Mouse (Mus musculus) limb, embryonic 10.5 days (tissue): ENCODE results near the gene Slc8b1. TPM values are rescaled to one million over a fixed set of nuclear protein-coding genes. Genes with fewer than 3 reads are reported as not detected.

Experiments
- DNase-seq: peaks from one replicate; pipeline ENCODE4 v3.0.0-alpha.2; 2017; ENCODE audit warnings: low spot score
- H3K27ac ChIP-seq: fragments of 300-500 bp; sonication (generic); 2 replicates; pipeline ENCODE4 v1.5.1; 2016; ENCODE audit warnings: mild to moderate bottlenecking
- H3K27me3 ChIP-seq: fragments of 300-500 bp; sonication (generic); 2 replicates; pipeline ENCODE4 v1.6.1; 2016; ENCODE audit warnings: low read depth, mild to moderate bottlenecking; ENCODE audit not compliant: poor library complexity, severe bottlenecking
- H3K36me3 ChIP-seq: fragments of 300-500 bp; sonication (generic); 2 replicates; pipeline ENCODE4 v1.6.1; 2016; ENCODE audit warnings: mild to moderate bottlenecking, moderate library complexity
- H3K4me1 ChIP-seq: fragments of 300-500 bp; sonication (generic); 2 replicates; pipeline ENCODE4 v1.6.1; 2016
- H3K4me3 ChIP-seq: fragments of 300-500 bp; sonication (generic); 2 replicates; pipeline ENCODE4 v1.5.1; 2016; ENCODE audit warnings: mild to moderate bottlenecking, moderate library complexity
- H3K9me3 ChIP-seq: fragments of 300-500 bp; sonication (generic); replicated peaks from 2 replicates; pipeline ENCODE4 v1.6.1; 2016; ENCODE audit warnings: mild to moderate bottlenecking
- WGBS: fragments of 180-500 bp; shearing (Covaris S2); methylation state at CpG from one replicate; pipeline ENCODE4 v1.1.7; 2016; 5-methylcytosine and 5-hydroxymethylcytosine counted together
- polyA plus RNA-seq: library from polyadenylated mRNA; unstranded; fragments of >200 nt; fragmentation: Nextera tagmentation; extraction: Ambion mirVana; gene quantifications from 2 replicates; pipeline ENCODE4 v1.2.1, GENCODE M21; 2016

The Slc8b1 gene
- polyA plus RNA-seq, 1 experiment from 2014 or later: 4.4 TPM

DNA sequence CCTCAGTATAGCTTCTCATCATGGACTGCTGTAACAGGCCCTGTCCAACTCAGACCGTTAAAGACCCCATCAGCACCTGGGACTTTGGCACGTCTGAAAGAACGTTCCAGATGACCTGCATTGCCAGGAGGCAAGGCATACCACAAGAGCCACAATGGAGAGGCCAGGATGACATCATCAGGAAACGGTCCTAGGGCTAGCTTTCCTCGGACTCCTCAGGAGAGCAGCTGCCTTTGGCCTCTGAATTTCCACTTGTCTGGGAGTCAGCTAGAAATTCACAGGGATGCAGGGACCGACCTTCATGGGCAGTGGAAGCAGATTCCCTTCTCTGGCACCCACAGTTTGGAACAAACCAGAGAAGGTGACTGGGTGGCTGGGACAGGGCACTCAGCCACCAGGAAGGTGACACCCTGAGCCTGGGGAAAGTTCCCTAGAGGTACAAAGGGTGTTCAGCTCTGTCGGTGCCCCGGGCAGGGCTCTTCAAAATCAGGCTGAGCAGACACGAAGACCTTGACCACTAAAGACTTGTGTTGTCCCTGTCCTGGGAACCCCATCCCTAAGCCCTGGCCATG lies 55.8 kb downstream of the Slc8b1 start:
- WGBS: 58% methylated on average over 9 of the region's 9 CpGs
- Histone ChIP-seq H3K27ac (peak overlapping the region; percentile 87), H3K36me3 (no peaks in the 10 kb centered on the region), H3K4me3 (peak overlapping the region; percentile 34), H3K4me1 (peaks cover 91% of the 10 kb centered on the region), H3K27me3 (no peaks in the 10 kb centered on the region), H3K9me3 (no peaks in the 10 kb centered on the region)
- no peak for DNase-seq

DNA sequence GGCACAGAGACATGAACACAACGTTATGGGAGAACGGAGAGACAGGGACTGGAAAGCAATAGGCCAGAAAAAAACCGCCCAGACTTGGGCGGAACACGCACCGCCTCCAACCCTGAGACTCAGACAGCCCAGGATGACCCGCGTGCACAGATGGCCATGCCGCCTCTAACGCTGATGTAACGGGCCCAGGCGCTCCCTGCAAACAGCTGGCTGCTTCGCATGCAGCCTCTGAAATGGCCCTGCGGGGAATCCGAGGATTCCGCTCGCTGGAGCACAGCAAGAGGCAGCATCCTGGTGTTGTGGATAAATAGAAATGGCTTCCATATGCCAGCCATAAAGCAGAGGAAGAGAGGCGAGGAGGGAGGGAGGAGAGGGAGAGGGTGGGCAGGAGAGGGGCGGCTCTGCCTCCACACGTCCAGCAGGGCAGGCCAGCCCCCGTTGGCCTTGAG lies 56.3 kb downstream of the Slc8b1 start:
- peak overlapping the region; percentile 87 for H3K27ac ChIP-seq
- H3K36me3 ChIP-seq: no peaks in the 10 kb centered on the region
- no peaks in the 10 kb centered on the region for H3K9me3 ChIP-seq
- H3K4me1 ChIP-seq: peaks cover 94% of the 10 kb centered on the region
- no peaks in the 10 kb centered on the region for H3K27me3 ChIP-seq
- WGBS: 7% methylated on average over 21 of the region's 21 CpGs
- DNase-seq: peak; percentile 73
- peak overlapping the region; percentile 34 for H3K4me3 ChIP-seq

DNA sequence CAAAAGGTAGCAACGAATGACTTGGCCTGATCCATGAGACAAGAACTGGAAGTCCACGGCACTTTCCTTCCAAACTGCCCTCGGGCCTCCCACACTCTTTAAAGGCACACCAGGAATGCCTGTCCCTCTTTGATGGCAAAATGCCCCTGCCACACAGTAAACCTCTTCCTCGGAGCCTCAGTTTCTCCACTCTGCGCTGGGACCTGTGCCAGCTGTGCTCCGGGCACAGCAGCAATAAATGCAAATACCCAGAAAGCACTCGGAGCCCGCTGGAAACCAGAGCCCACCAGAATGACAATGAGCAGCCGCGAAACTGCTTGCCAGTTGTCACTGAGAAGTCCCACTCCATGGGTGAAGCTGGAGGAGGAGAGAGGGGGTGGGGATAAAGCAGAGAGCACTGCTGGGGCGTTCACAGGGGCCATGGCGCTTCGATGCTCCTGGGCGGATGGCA lies 56.8 kb downstream of the Slc8b1 start:
- peak overlapping the region; percentile 87 for H3K27ac ChIP-seq
- no peaks in the 10 kb centered on the region for H3K36me3 ChIP-seq
- H3K4me3 ChIP-seq: peak overlapping the region; percentile 34
- no peaks in the 10 kb centered on the region for H3K9me3 ChIP-seq
- 44% methylated on average over 14 of the region's 14 CpGs for WGBS
- H3K27me3 ChIP-seq: no peaks in the 10 kb centered on the region
- DNase-seq: no peak
- H3K4me1 ChIP-seq: peaks cover 94% of the 10 kb centered on the region

DNA sequence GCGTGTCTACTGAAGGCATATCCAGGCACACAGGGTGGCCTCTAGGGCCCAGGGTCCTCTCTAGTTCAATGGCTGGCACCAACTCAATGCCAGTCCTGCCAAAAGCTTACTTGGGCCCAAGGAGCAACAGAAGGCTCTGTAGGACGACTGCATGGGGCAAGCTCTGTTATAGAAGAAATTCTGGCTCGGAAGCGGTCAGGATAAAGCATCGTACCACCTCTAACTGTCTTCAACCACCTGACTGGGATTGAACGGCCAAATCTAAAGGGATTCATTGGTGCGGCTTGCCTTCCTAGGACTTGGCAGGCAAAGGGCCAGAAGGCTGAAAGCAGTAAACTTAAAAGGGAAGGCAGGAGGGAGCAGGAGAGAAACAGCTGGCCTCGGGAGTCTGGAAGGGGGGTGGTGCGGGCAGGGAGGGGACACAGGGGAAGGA lies 57.4 kb downstream of the Slc8b1 start:
- H3K4me3 ChIP-seq: 0 out of 2 replicates have a peak overlapping the region, but pooled peaks have one; percentile 34
- 51% methylated on average over 9 of the region's 9 CpGs for WGBS
- no peaks in the 10 kb centered on the region for H3K36me3 ChIP-seq
- DNase-seq: peak; percentile 40
- peak overlapping the region; percentile 87 for H3K27ac ChIP-seq
- H3K9me3 ChIP-seq: no peaks in the 10 kb centered on the region
- peaks cover 88% of the 10 kb centered on the region for H3K4me1 ChIP-seq
- no peaks in the 10 kb centered on the region for H3K27me3 ChIP-seq

DNA sequence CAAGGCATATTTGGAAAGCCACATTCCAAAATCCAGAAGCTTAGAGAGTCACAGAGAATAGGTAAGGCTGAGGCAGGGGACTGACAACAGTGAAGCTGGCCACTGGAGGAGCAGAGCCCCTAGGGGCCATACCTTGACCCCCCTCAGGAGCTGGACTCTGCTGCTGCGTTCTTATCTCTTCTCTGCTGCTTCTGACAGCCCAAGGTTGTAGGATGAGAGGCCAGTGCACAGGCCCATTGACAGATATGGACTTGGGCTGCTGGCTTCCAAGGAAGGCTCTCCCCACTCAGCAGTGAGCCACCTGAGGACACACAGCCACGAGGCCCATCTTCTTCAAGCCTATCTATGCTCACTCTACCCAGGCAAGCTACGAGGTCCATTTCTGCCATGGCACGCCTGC lies 58.0 kb downstream of the Slc8b1 start:
- Histone ChIP-seq H3K4me3 (no peak overlapping the region), H3K4me1 (peaks cover 82% of the 10 kb centered on the region), H3K27ac (peak overlapping the region; percentile 87), H3K27me3 (no peaks in the 10 kb centered on the region), H3K36me3 (no peaks in the 10 kb centered on the region), H3K9me3 (no peaks in the 10 kb centered on the region)
- 83% methylated on average over 4 of the region's 4 CpGs for WGBS
- no peak for DNase-seq

DNA sequence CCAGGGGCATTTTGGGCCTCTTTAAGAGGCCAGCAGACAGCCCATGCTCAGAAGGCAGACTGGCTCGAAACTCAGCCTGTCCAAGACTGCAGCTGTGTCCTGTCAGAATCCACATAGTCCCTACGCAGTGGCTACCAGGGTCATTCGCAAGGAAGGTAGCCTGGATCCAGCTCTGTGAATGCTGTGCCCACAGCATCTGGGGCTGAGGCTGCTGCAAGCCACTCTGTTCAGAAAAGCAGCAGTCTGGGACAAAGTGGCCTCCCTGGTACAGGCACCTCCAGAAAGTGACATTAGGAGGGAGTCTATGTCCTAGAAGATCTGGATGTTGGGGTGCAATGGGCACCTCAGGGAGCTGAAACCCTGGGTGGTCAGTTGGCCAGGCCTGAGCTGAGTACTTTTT lies 58.8 kb downstream of the Slc8b1 start:
- peak overlapping the region; percentile 87 for H3K27ac ChIP-seq
- WGBS: 89% methylated on average over 3 of the region's 3 CpGs
- H3K27me3 ChIP-seq: no peaks in the 10 kb centered on the region
- H3K9me3 ChIP-seq: no peaks in the 10 kb centered on the region
- H3K4me3 ChIP-seq: no peak overlapping the region
- no peak for DNase-seq
- H3K36me3 ChIP-seq: no peaks in the 10 kb centered on the region
- H3K4me1 ChIP-seq: peaks cover 81% of the 10 kb centered on the region

DNA sequence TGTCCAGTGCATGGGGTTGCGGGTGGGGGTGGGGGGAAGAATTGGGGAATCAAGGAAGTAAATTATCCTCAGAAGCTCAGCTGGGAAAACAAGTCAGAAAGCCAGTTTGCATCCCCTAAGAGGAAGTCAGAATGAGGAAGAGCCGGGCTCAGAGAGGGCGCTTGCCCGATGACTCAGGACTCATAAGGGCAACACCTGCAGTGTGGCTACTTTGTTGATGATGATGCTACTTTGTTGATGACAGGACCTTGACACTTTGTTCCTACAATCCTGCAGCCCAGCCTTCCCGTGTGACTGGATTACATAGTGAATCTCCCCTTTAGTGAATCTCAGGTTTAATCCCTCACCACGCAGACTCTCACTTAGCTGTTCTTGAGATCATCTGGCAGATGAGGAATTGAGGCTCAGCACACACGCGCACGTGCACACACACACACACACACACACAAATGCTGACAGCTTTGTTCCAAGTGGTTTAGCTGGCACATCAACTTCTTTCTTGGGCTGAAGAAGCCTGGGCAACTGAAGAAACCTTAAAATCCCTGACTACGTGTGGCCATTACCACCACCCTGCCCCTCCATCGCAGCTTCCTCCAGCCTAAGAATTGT lies 59.4 kb downstream of the Slc8b1 start:
- H3K27me3 ChIP-seq: no peaks in the 10 kb centered on the region
- H3K36me3 ChIP-seq: no peaks in the 10 kb centered on the region
- DNase-seq: no peak
- 93% methylated on average over 11 of the region's 11 CpGs for WGBS
- peak overlapping the region; percentile 87 for H3K27ac ChIP-seq
- H3K9me3 ChIP-seq: no peaks in the 10 kb centered on the region
- peaks cover 81% of the 10 kb centered on the region for H3K4me1 ChIP-seq
- H3K4me3 ChIP-seq: no peak overlapping the region

DNA sequence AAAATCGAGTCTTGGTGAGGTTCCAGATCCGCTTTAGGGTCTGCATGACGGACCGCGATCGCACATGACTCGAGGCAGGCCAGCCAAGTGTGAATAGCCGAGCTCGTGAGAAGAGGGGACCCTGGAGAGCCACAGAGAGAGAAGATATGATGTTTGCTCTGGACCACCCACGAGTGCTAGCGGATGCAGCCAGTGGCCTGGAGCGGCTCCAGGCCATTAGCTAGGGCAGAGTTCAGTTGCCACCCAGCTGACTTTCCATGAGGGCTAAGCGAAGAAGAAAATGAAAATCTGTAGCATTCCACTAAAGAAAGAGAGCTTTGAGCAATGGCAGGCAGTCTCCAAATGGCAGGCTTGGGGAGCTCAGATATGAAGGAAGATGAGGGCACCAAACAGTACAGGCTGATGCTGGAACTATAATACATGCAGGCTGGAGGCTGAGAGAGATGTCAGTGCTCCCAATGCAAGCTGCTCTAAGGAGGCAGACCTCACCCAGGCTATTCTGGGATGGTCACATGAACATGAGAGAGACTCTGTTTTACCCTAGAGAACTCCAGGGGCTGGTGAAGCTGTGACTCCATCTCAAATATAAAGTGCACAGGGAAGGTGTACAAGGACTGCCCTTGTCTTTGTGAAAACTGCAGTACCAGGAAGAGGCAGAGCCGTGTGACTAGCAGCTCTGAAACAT lies 60.2 kb downstream of the Slc8b1 start:
- Histone ChIP-seq H3K27ac (peak overlapping the region; percentile 87), H3K36me3 (no peaks in the 10 kb centered on the region), H3K4me1 (peaks cover 73% of the 10 kb centered on the region), H3K27me3 (no peaks in the 10 kb centered on the region), H3K9me3 (no peaks in the 10 kb centered on the region), H3K4me3 (no peak overlapping the region)
- 64% methylated on average over 14 of the region's 14 CpGs for WGBS
- peak; percentile 39 for DNase-seq

DNA sequence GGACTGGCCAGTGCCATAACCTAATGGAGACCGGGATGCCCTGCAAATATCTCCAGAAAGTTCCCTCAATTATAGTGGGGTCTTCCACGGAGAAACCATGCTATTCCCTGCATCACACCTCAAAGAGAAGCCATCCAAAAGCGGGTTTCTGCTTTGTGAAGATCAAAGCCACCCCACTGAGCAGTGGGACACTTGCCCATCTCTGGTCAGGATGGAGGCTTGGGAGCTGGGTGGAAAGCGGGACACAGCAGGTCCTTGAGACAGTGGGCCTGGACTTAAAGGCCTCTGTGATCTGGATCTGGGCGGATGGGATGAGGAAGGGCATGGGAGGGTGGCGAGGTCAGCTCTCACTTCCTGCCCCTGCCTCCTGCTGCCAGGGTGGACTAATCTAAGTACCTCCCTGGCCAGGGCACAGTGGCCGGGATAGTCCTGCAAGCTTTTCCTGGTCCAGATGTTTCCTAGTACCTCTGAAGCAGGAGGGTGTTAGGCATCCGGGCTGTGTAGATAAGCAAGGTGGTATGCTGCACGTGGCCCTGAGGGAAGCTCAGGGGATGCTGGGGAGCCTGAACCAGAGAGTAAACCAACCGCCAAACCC lies 63.6 kb downstream of the Slc8b1 start:
- Histone ChIP-seq H3K4me3 (no peak overlapping the region), H3K9me3 (no peaks in the 10 kb centered on the region), H3K36me3 (no peaks in the 10 kb centered on the region), H3K27ac (no peak overlapping the region), H3K4me1 (peaks cover 70% of the 10 kb centered on the region), H3K27me3 (no peaks in the 10 kb centered on the region)
- DNase-seq: no peak
- 66% methylated on average over 10 of the region's 10 CpGs for WGBS

DNA sequence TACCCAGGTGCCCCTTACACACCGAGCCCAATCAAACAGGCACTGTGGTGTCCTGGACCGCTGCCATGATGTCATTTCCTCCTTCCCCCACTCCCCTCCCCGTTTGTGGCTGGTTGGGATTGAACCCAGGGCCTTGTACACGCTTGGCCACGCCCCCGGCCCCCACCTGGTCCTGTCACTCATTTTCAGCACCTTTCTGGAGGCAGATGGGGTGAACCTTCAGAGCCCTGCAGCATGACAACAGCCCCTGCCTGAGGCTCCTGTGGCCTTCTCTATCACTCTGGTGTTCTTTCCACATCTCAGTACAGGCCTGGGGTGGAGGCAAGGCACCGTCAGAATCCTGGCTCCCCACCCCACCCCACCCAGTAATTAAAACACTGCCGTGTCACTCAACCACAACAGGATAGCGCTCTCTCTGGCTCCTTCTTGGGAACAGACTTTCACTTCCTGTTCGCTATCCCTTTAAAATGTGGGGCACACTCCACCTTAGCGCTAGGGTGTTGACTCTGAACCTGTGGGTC lies 65.9 kb downstream of the Slc8b1 start:
- H3K9me3 ChIP-seq: no peaks in the 10 kb centered on the region
- H3K36me3 ChIP-seq: peaks cover 17% of the 10 kb centered on the region
- DNase-seq: no peak
- peak overlapping the region; percentile 42; the same call in 1 of the 2 replicates for H3K27ac ChIP-seq
- H3K27me3 ChIP-seq: no peaks in the 10 kb centered on the region
- peaks cover 67% of the 10 kb centered on the region for H3K4me1 ChIP-seq
- H3K4me3 ChIP-seq: no peak overlapping the region
- 82% methylated on average over 11 of the region's 11 CpGs for WGBS

DNA sequence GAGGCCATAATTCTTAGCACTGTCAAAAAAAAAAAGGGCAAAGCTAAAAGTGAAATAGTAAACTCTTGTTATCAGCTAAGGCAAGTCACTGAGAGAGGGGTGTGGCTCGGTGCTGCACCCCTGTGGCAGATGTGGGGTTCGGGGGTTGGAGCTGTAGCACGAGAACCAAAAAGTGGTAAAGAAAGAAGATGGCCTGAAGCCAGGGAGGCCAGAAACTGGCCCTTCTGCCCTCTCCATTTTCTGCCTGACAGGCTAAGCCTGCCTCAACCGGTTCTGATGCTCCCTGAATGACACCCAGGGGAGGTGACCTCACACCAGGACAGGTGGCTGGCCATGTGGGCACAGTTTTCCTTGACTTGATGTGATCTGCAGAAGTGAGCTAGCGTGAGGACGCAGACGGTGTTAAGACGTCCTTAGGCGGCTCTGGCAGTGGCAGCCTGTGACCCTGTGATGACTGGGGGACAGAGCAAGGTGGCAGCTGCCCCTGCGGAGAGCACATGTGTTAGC lies 67.0 kb downstream of the Slc8b1 start:
- no peak overlapping the region for H3K4me3 ChIP-seq
- peak; percentile 41 for DNase-seq
- WGBS: 39% methylated on average over 10 of the region's 10 CpGs
- no peaks in the 10 kb centered on the region for H3K9me3 ChIP-seq
- H3K36me3 ChIP-seq: peaks cover 25% of the 10 kb centered on the region
- H3K4me1 ChIP-seq: peaks cover 66% of the 10 kb centered on the region
- H3K27me3 ChIP-seq: no peaks in the 10 kb centered on the region
- peak overlapping the region; percentile 73 for H3K27ac ChIP-seq

DNA sequence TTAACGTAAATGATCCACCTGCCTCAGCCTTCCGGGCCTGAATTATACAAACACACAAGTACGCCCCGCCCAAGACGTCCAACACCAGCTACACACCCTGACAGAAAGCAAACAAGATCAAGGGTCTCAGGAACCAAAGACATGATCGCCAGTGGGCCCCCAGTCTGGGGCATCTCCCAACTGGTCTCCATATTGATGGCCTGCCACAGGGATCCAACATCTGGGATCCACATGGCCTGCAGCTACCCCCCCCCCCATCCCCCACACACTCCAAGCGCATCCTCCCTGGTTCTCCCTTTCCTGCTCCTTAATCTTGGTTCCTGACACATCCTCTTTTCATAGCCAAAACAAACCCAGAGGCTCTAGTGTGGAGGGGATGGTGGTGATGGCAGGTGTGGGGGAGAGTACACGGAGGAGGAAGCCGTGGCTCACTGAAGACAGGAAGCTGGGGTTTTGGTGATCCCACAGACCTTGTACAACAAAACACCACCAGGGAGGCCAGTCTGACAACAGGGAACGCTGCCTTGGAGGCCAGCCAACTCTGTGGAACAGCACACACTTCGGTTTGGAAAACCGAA lies 67.6 kb downstream of the Slc8b1 start:
- Histone ChIP-seq H3K4me3 (no peak overlapping the region; the same call in 1 of the 2 replicates), H3K27ac (peak overlapping the region; percentile 73), H3K9me3 (no peaks in the 10 kb centered on the region), H3K36me3 (peaks cover 31% of the 10 kb centered on the region), H3K27me3 (no peaks in the 10 kb centered on the region), H3K4me1 (peaks cover 66% of the 10 kb centered on the region)
- WGBS: 43% methylated on average over 12 of the region's 12 CpGs
- peak; percentile 59 for DNase-seq
